Mouse (Mus musculus) brain, embryonic 14.5 days (tissue): ENCODE results near the gene Slc38a3.

Source experiments
- CTCF ChIP-seq: fragments of 200-500 bp; IDR thresholded peaks from 2 replicates; pipeline ENCODE4 v1.5.1; 2012; ENCODE audit warnings: inconsistent platforms, mild to moderate bottlenecking, moderate library complexity, borderline replicate concordance; ENCODE audit not compliant: insufficient read depth, insufficient read length; ENCODE audit errors: extremely low read depth
- POLR2A ChIP-seq: fragments of 200-500 bp; IDR thresholded peaks from 2 replicates; pipeline ENCODE4 v1.6.1; 2012; ENCODE audit warnings: mild to moderate bottlenecking, inconsistent platforms, borderline replicate concordance; ENCODE audit not compliant: poor library complexity, insufficient read depth, insufficient read length, severe bottlenecking; ENCODE audit errors: extremely low read depth

DNA sequence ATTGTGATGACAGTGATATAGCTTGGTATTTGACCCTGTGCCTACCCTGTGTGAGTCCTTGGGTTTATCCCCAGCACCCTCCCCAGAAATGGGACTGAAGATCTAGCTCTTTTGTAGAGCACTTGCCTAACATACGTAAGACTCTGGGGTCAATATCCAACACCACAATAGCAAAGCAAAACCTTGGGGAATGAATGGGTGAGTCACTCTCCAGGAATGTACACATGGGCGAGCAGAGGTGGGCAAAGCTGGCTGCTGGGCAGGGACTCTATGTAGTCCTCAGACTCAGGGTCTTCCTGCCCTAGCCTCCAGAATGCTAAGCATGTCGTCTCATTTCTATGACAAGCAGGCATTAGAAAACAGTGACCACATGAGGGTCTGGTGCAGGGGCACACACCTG, 20.6 kb downstream of the Slc38a3 start:
- TF ChIP-seq CTCF (no peak), POLR2A (no peak)
